Mouse (Mus musculus) lung, postnatal 10 days (tissue): ENCODE measurements around the gene Sumf1.

Source experiments
- DNase-seq: peaks from one replicate; pipeline ENCODE4 v3.0.0; 2021

Sumf1 gene

DNA sequence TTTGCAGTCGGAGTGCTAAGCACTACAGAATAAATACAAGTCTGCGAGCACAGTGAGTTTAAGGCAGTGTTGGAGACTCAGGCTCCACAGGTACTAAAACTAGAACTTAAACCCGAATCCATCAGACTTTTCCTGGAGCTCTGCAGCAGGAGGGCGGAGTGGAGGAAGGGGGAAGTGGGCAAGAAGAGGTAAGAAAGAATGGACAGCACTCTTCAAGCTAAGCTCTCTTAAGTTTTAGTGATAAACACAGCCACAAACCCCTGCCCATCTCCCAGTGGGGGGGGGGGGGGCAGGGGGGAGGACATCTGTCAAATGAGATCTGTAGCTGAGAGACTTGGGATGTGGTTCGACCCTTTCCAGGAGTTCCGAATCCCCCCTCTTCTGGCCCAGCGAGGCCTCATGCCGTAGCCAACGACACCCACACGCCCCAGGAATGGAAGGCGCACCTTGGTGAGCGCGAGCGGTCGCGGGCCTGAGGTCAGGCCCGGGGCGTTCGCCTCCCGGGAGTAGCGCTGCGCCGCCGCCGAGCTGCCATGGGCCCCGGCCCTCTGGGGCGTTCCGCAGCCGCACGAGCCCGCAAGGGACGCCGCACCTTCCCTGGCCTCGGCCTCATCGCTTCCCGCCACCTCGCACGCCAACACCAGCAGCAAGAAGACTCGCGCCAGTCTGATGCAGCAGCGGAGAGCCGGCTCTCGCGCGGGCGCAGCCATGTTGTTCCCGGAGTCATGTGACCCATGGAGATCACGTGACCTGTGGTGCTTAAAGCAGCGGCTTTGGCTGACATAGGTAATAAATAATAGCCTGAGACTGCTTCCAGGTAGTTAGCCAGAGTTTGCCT, at the start of gene Sumf1:
TSS of gene Sumf1 (minus strand) at position 736 of the 838 bp plus-strand sequence.
- peak; percentile 94 for DNase-seq

GRCm38 (mm10) chr6:108234536-108234935, 49.2 kb upstream of the Sumf1 start:
- DNase-seq = no peak

DNA sequence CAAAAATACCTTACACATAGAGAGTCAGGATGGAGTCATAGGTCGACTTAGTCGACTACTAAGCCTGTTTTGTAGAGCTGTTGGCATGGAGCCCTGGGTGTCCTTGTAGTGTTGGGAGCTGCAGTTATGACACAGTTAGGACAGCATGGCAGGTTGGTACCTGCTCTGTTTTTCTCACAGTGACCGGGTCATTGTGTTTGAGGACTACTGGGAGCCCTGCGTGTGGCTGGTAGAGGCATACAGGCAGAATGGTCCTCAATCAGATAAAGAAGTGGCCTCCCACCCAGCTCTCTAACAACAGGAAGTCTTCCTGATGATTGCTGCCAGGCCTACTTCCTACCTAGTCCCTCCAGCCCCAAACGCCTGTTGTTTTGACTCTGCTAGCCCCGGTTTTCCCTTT, 47.7 kb upstream of the Sumf1 start:
- no peak for DNase-seq

- DNase-seq = no peak
These were observed 46.7 kb upstream of the Sumf1 start for GRCm38 (mm10) chr6:108231892-108232710.

DNA sequence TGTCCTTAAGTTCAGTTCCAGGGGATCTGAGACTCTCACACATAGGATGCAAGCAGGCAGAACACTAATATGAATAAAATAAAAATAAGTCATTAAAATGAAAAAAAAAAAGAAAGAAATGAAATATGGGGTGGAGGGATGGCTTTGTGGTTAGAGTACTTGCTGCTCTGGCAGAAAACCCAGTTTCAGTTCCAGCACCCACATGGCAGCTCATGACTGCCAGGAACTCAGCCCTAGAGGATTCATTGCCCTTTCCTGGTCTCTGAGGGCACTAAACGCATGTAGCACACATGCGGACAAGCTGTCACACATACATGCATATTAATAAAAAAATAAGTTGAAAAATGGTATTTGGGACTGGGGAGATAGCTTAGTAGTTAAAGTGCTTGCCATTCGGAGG, 45.2 kb upstream of the Sumf1 start:
- no peak for DNase-seq

DNA sequence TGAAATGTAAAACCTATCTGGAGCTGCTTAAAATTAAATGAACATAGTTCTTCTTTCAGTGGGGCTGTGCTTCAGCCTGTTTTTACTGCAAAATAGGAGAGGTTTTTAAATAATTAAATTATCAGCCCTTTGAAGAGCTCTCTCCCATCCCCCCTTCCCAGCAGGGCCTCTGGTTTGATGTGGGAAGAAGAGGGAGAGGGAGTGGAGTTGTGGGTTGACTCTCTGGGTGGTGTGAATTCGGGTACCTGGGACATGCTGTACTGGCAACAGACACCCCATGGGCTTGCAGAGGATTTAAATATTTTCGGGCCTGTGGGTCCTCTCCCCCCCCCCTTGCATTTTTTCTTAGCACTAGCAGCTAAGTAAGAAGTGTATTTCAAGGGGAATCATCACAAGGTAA, 43.2 kb upstream of the Sumf1 start:
- no peak for DNase-seq

- DNase-seq = no peak
These were observed 42.7 kb upstream of the Sumf1 start for GRCm38 (mm10) chr6:108228048-108228447.

- DNase-seq = no peak
These were observed 42.1 kb upstream of the Sumf1 start for GRCm38 (mm10) chr6:108227461-108227860.

DNA sequence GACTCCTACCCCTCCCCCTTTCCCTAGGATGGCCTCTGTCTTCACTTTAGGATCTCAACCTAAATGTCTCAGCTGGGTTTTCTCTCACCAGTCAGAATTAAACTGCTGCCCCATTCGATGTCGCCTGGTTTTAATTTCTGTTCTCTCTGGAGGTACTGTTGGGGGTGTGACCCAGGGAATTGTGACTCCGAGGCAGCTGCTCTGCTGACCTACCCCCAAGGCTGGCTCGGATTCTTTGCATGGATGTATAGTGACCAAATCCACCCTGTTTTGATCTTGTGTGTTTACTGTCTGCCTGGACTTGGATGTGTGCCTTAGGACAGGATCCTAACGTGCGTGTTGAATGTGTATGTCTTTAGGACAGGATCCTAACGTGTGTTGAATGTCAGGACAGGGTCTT, 40.8 kb upstream of the Sumf1 start:
- no peak for DNase-seq

- no peak for DNase-seq
These were observed 39.6 kb upstream of the Sumf1 start for GRCm38 (mm10) chr6:108225027-108225426.

- DNase-seq = no peak
These were observed 39.0 kb upstream of the Sumf1 start for GRCm38 (mm10) chr6:108224361-108224760.

DNA sequence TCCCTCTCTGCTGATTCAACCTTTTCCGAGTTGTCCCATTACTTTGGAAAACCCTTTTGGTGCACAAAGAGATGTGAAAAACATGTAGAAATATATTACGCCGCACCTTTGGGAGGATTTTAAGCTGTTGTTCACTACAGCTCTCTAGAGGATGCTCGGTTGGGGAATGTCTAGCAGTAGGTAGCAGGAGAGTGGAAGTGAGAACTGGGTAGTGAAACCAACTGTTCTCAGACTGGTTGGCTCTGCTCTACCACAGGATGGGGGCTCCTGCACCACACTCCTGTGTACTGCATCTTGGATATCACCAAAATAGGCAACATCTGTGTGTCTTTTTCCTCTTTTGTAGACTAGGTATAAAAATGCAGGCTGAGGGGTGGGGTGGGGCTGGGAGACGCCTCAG, 37.5 kb upstream of the Sumf1 start:
- no peak for DNase-seq

- no peak for DNase-seq
These were observed 37.1 kb upstream of the Sumf1 start for GRCm38 (mm10) chr6:108222435-108222834.

- DNase-seq = no peak
These were observed 32.6 kb upstream of the Sumf1 start for GRCm38 (mm10) chr6:108217987-108218386.

GRCm38 (mm10) chr6:108216832-108217231, 31.4 kb upstream of the Sumf1 start:
- DNase-seq = no peak

GRCm38 (mm10) chr6:108216091-108216490, 30.7 kb upstream of the Sumf1 start:
- DNase-seq = peak; percentile 31

DNA sequence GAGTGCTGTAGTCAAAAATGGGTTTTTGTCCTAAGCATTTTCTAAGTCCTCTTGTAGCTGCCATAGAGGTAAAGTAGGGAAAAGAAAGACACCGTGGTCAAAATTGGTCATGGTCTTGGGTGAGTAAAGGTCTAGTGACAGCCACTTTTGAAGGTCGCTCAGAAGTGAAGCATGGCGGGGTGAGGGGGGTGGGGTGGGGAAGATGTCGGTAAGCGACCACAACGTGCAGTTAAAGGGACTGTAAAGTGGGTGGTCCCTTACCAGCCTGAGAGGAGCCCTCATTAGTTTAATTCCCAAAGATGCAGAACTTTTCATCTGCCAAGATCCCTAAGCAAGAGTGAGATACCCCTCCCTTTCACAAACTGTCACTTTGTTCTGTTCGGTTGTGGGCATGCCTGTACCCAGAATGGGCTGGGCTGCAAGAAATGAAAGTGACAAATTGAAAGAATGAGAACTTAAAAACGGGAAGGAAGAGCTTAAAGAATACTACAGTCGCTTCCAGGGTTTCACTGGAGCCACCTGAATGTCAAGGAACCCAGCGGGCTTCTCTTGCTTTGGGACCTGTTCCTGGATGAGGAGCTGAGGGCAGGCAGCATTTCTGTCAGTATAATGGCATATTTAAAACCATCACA, 29.0 kb upstream of the Sumf1 start:
- no peak for DNase-seq

DNA sequence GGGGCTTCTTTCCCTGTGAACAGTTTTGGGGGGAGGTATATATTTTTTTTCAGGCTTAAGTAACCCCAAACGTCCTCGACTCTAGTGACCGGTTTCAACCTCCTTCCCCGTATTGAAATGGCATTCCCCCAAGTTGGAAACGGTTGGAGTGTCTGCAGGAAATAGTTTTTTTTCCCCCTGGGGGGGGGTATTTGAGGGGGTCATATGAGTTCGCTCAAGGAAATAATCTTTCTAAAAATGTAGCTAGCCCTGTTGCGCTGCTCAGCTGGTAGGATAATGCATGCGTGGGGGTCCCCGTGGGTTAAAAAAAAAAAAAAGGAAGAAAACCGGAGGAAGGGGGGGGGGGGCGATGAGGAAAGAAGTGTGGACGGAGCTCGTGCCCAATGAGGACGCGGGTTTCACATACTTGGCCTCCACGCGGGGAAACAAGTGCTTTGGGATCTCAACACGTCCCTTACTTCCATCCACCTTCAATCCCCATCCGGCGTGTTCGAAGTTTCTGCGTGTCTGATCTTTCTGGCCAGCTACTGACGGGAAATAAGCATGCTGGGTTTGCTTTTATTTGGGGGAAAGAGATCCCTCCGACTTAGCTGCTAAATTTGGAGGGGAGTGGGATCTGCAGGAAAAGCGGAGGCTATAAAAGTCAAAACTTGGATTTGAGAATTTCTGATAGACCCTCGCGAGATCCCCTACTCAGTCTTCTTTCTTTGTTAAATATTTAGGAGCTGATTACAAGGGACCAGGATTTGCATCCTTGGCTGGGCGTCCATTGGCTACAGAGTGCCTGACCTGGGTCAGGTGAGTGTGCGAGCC, 28.3 kb upstream of the Sumf1 start:
- DNase-seq = peak; percentile 47

DNA sequence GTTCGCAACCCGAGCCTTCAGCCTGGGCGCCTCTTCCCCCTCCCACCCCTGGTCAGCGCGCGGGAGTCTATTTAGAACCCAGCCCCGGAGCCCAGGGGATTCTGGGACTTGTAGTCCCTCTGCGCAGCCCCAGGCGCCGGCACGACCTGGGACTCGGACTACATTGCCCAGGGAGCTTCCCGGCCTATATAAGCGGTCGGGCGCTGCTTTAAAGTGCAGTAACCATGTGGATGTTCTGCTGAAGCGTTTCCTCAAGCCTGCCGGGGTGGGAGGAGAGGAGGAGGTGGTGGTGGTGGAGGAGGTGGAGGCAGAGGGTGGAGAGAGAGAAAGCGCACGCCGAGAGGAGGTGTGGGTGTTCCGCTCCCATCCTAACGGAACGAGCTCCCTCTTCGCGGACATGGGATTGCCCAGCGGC, 27.5 kb upstream of the Sumf1 start, which contains the start of gene Itpr1:
TSS of gene Itpr1 (plus strand) at position 216 of the 415 bp plus-strand sequence.
- peak; percentile 98 for DNase-seq

DNA sequence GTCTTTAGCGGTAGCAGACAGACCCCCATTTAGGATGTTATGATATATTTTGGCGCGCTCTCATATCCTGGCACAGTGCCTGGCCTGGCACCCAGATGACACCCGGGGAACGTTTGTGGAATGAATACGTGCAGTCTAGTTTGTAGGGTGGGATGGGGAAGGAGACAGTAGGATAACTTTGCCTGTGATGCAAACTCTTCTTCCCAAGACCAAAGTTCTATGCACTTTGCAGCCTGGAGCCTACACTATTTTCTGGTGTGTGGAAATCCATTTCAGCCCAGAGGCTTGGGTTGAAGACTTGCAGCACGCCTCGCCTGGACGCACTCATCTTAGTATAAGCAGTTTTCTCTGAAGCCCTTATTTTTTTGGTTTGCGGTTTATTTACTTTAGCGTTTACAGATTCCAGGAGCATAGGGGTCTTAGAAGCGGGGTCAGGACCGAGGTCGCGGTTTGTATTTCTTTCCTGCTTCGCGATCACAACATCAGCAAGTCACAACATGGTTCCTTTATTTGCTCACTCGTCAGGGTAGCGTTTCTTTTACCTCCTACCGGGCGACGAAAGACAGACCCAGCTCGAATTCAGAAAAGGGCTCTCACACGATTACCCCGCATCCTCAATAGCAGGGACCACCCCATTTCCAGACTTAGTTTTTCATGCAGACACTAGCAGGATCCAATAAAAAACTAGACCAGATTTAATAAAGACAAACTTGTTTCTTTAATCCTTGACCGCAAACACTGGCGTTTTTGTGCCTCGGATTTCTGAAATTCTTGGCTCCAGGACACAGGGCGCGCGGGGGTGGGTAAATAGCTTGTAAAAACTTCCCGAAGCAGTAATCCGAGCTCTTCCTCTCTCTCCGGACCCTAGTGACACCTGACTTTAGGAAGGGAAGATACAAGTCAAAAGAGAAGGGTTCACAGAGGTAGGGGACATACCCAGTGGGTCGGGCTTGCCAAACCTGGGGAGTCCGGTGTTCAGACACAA, 26.8 kb upstream of the Sumf1 start:
- peak; percentile 36 for DNase-seq

DNA sequence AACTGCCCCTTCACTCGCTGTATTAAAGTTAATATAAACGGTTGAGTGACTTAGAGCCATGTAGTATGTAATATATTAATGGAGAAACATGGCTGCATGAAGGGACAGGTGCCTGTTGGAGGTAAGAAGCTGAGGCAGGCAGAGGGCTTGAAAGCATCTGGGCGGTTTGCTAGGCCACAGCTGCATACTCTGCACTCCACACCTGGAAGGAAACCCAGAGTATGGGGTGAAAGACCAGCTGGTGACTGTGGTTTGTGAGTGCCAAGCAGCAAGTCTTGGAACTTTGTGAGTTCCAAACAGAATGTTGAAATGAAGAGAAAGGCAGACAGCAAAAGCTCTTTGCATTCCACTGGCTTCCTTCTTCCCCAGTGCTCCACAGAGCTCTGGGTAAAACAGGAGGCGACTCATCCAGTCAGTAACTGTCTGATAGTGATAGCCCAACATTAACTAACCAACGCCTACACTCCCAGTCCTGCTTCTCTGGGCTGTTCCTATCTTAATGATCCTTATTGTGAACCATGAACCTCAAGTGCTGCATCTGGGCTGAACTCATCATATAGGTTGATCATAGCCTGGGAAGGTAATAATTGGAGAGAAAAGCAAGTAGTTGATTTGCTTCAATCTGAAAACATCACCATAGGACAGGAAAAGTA, 21.7 kb upstream of the Sumf1 start:
- no peak for DNase-seq
